13 mouse cellular contexts compared by ENCODE assay signal in the genomic region with DNA sequence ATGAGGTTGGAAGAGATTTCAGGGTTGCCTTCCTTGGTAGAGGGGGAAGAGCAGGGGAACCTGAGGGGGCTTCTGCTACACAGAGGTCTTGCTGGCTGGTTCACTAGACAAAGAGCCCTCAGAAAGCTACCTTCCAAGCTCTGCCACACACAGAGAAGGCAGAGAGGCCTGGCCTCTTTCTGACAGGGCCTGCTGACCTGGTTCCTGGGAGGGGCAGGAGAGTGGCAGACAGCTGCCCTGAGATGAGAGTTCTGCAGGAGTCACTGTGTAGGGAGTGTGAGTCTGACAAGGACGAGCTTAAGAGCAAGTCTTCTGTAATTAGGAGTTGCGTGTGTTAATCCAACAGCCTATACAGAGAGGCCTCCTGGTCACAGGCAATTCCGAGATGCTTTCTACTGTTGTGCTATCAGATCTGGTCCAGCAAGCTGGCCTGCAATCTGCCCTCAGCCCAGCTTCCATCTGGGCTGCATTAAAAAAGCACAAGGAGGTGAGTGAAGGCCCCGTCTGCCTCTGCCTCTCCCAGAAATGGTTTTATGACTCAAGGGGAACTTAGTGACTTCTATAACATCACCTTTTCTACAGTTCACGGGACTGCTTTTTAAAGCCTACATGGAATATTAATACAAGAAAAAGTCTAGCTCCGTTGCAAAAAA. TPM values are rescaled to one million over a fixed set of nuclear protein-coding genes. Genes with fewer than 3 reads are reported as not detected.
DNase-seq lines count a peak whose midpoint lies in the region; ATAC-seq and TF ChIP-seq lines count a peak whose summit lies in the region.
"Had no signal": no experiment of that assay in that cellular context is flagged by ENCODE, and none has a peak within 500 bp of the region (broad histone marks: within the 10 kb centered on the region; RNA-seq: fewer than 3 reads in every experiment).

No protein-coding gene starts in this region.

- no peak for TF ChIP-seq CTCF in CH12.LX (conservative IDR thresholded peaks at IDR 0.05 in 1 of 2, IDR thresholded peaks at IDR 0.05 in 1 of 2; ENCODE audit: low read depth in 2 of 2, low read length in 2 of 2)

- DNase-seq in hindbrain, embryonic 10.5 days (ENCODE audit: low spot score): peak; percentile 35
- DNase-seq in CH12.LX (ENCODE audit: extremely low read depth) (no peak), NIH3T3 (ENCODE audit: low read depth) (peak; percentile 3)
- no peak for DNase-seq in cerebellum, postnatal 10 days
- DNase-seq in natural killer cell, adult 2 months (ENCODE audit: low spot score in 2 of 2): no peak
- DNase-seq: cerebellum, adult 8-10 months had no signal

- no peak for ATAC-seq in hindbrain, embryonic 13.5 days (ENCODE audit: low FRiP score)
- ATAC-seq in limb, embryonic 12.5 days (ENCODE audit: insufficient number of reproducible peaks, insufficient read depth, low FRiP score, low TSS enrichment, low read depth): no peak
- ATAC-seq in CD4-positive, CD25-positive, alpha-beta regulatory T cell, adult 4 months: no peak
- ATAC-seq: intestine, embryonic 16.5 days; lung, postnatal 0 days had no signal

- TF ChIP-seq EP300 in CH12.LX (IDR thresholded peaks at IDR 0.05; ENCODE audit: low read length): no peak

- TF ChIP-seq RAD21 in CH12.LX (IDR thresholded peaks at IDR 0.05; ENCODE audit: low read depth, low read length): no peak

- in situ Hi-C loops in CH12.LX (cut with MboI; ENCODE audit: low pct_ligation_motif_present, low pct_unique_long_range_greater_than_20kb, low sequenced_read_pairs): no loop called here

- H3K4me2 ChIP-seq in hindbrain, embryonic 13.5 days: no peak overlapping the region
- no peak overlapping the region for H3K4me2 ChIP-seq in CH12.LX (ENCODE audit: insufficient read depth, low read depth, poor library complexity, severe bottlenecking)
- peak overlapping the region; percentile 31 for H3K4me2 ChIP-seq in limb, embryonic 12.5 days
- H3K4me2 ChIP-seq: heart, embryonic 15.5 days had no signal

- dilution Hi-C loops in CH12.LX (cut with MboI; ENCODE audit: extremely low pct_ligation_motif_present, extremely low pct_unique_long_range_greater_than_20kb, low sequenced_read_pairs): no loop called here

- no peaks in the 10 kb centered on the region for H3K36me3 ChIP-seq in hindbrain, embryonic 10.5 days
- no peaks in the 10 kb centered on the region for H3K36me3 ChIP-seq in hindbrain, embryonic 13.5 days
- peaks cover 2 to 38% of the 10 kb centered on the region in 2 experiments for H3K36me3 ChIP-seq in CH12.LX (replicated peaks in 1 of 2; ENCODE audit: control insufficient read depth in 1 of 2, insufficient read depth in 1 of 2, low read length in 1 of 2)
- peaks cover 24% of the 10 kb centered on the region for H3K36me3 ChIP-seq in limb, embryonic 12.5 days
- H3K36me3 ChIP-seq: heart, embryonic 15.5 days had no signal

- no peaks in the 10 kb centered on the region for H3K9me3 ChIP-seq in hindbrain, embryonic 10.5 days
- no peaks in the 10 kb centered on the region for H3K9me3 ChIP-seq in hindbrain, embryonic 13.5 days
- H3K9me3 ChIP-seq in CH12.LX (replicated peaks; ENCODE audit: low read length): no peaks in the 10 kb centered on the region
- H3K9me3 ChIP-seq in limb, embryonic 12.5 days: no peaks in the 10 kb centered on the region
- H3K9me3 ChIP-seq: heart, embryonic 15.5 days had no signal

- no peak for TF ChIP-seq POLR2A in CH12.LX (IDR thresholded peaks at IDR 0.05; ENCODE audit: low read depth, low read length)

- no peaks in the 10 kb centered on the region for H3K27me3 ChIP-seq in hindbrain, embryonic 10.5 days (ENCODE audit: insufficient read depth, poor library complexity, severe bottlenecking)
- no peaks in the 10 kb centered on the region for H3K27me3 ChIP-seq in hindbrain, embryonic 13.5 days
- no peaks in the 10 kb centered on the region for H3K27me3 ChIP-seq in CH12.LX (replicated peaks)
- no peaks in the 10 kb centered on the region for H3K27me3 ChIP-seq in limb, embryonic 12.5 days
- H3K27me3 ChIP-seq: heart, embryonic 15.5 days had no signal

- no peak overlapping the region for H3K9ac ChIP-seq in hindbrain, embryonic 13.5 days
- H3K9ac ChIP-seq in CH12.LX (ENCODE audit: insufficient read depth, low read depth): no peak overlapping the region
- peak overlapping the region; percentile 23; the same call in 1 of the 2 replicates for H3K9ac ChIP-seq in limb, embryonic 12.5 days (replicated peaks)
- H3K9ac ChIP-seq: heart, embryonic 15.5 days had no signal

- peaks cover 27% of the 10 kb centered on the region for H3K4me1 ChIP-seq in hindbrain, embryonic 10.5 days (replicated peaks)
- H3K4me1 ChIP-seq in hindbrain, embryonic 13.5 days (replicated peaks): peaks cover 2% of the 10 kb centered on the region; the same call in 1 of the 2 replicates
- H3K4me1 ChIP-seq in CH12.LX (ENCODE audit: control insufficient read depth in 1 of 2, insufficient read depth in 2 of 2): peaks cover 30 to 87% of the 10 kb centered on the region in 2 experiments
- peaks cover 70% of the 10 kb centered on the region for H3K4me1 ChIP-seq in limb, embryonic 12.5 days (replicated peaks)

- H3K79me2 ChIP-seq in CH12.LX (replicated peaks; ENCODE audit: control insufficient read depth, extremely low read depth, insufficient read depth, poor library complexity, severe bottlenecking): peaks cover 66% of the 10 kb centered on the region

- 54% methylated on average over 6 of the region's 6 CpGs for WGBS in hindbrain, embryonic 10.5 days
- 65% methylated on average over 6 of the region's 6 CpGs for WGBS in hindbrain, embryonic 13.5 days
- WGBS in limb, embryonic 12.5 days: 14% methylated on average over 6 of the region's 6 CpGs

- peak overlapping the region; percentile 60; the same call in 1 of the 2 replicates for H3K27ac ChIP-seq in hindbrain, embryonic 10.5 days
- no peak overlapping the region for H3K27ac ChIP-seq in hindbrain, embryonic 13.5 days
- no peak overlapping the region for H3K27ac ChIP-seq in CH12.LX (ENCODE audit: insufficient read depth, low read depth)
- H3K27ac ChIP-seq in limb, embryonic 12.5 days: peak overlapping the region; percentile 80
- H3K27ac ChIP-seq: heart, embryonic 15.5 days had no signal

- no peak overlapping the region for H3K4me3 ChIP-seq in hindbrain, embryonic 10.5 days
- no peak overlapping the region for H3K4me3 ChIP-seq in hindbrain, embryonic 13.5 days
- H3K4me3 ChIP-seq in CH12.LX (replicated peaks in 1 of 3; ENCODE audit: low read depth in 2 of 3, low read length in 2 of 3, poor library complexity in 1 of 3): no peak overlapping the region
- no peak overlapping the region for H3K4me3 ChIP-seq in limb, embryonic 12.5 days (replicated peaks)
- H3K4me3 ChIP-seq: erythroblast, embryonic 14.5 days; heart, embryonic 15.5 days had no signal

TF ChIP-seq in CH12.LX, 34 proteins besides CTCF, POLR2A, EP300 and RAD21:
- TF ChIP-seq ZNF384 (IDR thresholded peaks at IDR 0.05; ENCODE audit: low read depth, low read length) (peak; percentile 29; the same call in 1 of the 2 replicates), TCF12 (IDR thresholded peaks at IDR 0.05; ENCODE audit: low read depth, low read length) (no peak), SIN3A (IDR thresholded peaks at IDR 0.05; ENCODE audit: low read length) (no peak), TBP (conservative IDR thresholded peaks at IDR 0.05; ENCODE audit: low read depth, low read length) (no peak), SMC3 (IDR thresholded peaks at IDR 0.05; ENCODE audit: low read depth, low read length) (no peak)

RNA-seq across cellular contexts. Expression of gene Fli1, which starts 28.1 kb away (rescaled TPM):
- polyA plus RNA-seq in hindbrain, embryonic 10.5 days (2016; fragmentation: Nextera tagmentation; extraction: Ambion mirVana): 23.1 and 26.2 TPM in 2 replicates
- polyA plus RNA-seq in hindbrain, embryonic 13.5 days (2015; fragmentation: Nextera tagmentation; extraction: Ambion mirVana): 8.7 and 9.3 TPM in 2 replicates
- 20.8 and 23.3 TPM in 2 replicates for total RNA-seq in CH12.LX (2012; rRNA removed)
- 29.3 TPM in 2 replicates for total RNA-seq in CH12.LX (2014; rRNA removed)
- polyA plus RNA-seq in CH12.LX (2012; ENCODE audit: insufficient read length, low read depth): 20.3 and 20.6 TPM in 2 replicates
- 55.6 and 55.9 TPM in 2 replicates for polyA plus RNA-seq in limb, embryonic 12.5 days (2016; fragmentation: Nextera tagmentation; extraction: Ambion mirVana)
- 100 to 1,000 TPM; 105 to 118 TPM for polyA plus RNA-seq in CD4-positive, CD25-positive, alpha-beta regulatory T cell, adult 4 months (2017; shearing (Covaris generic))

Comparison
In these comparisons a context has a peak if more than half of its experiments do, and no peak if none do; other contexts are left out.
1. H3K27ac ChIP-seq: peak in hindbrain, embryonic 10.5 days (single experiment) and limb, embryonic 12.5 days (single experiment); none in hindbrain, embryonic 13.5 days (single experiment) and CH12.LX (single experiment).
2. DNase-seq: peak in hindbrain, embryonic 10.5 days (single experiment) and NIH3T3 (single experiment); none in CH12.LX (single experiment), cerebellum, postnatal 10 days (0 of 2) and natural killer cell, adult 2 months (0 of 2).